Comparison of ENCODE assay signal across 22 mouse cellular contexts in the genomic region with DNA sequence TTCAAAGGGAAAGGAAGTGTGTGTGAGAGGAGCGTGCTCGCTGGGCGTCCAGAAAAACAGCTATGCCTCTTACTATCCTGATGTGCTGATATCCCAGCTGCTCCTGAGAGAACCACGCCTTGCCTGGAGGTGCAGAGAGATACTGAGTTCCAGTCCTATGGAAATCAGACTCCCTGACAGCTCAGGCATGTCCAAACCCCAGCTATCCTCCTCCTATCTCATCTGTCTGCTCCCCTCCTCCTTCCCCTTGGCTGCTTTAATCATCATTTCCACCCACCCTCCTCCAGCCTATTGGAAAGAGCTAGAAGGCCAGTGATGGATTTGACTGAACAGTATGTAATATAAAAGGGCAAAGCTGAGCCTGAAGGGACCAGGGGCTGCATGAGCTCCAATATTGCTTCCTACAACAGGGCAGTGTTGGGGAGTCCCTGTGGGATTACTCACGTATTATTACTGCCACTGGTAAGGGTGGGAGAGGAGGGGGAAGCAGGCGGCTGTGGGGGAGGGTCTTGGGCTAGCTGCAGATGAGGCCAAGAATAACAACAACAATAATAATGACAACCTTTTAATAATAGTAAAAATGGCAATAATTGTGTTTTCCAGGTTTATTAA. TPM values are rescaled to one million over a fixed set of nuclear protein-coding genes. Genes with fewer than 3 reads are reported as not detected.
DNase-seq lines count a peak whose midpoint lies in the region; ATAC-seq and TF ChIP-seq lines count a peak whose summit lies in the region.
"Had no signal": no experiment of that assay in that cellular context is flagged by ENCODE, and none has a peak within 500 bp of the region (broad histone marks: within the 10 kb centered on the region; RNA-seq: fewer than 3 reads in every experiment).

No protein-coding gene starts in this region.

- H3K4me1 ChIP-seq in kidney, embryonic 15.5 days = peaks cover 5% of the 10 kb centered on the region; the same call in 1 of the 2 replicates
- H3K4me1 ChIP-seq in hindbrain, embryonic 12.5 days = peaks cover 13% of the 10 kb centered on the region
- peaks cover 8% of the 10 kb centered on the region; the same call in 1 of the 2 replicates for H3K4me1 ChIP-seq in midbrain, embryonic 15.5 days
- H3K4me1 ChIP-seq: forebrain, embryonic 13.5 days; heart, embryonic 13.5 days had no signal

- H3K27ac ChIP-seq in kidney, embryonic 15.5 days = no peak overlapping the region
- peak overlapping the region; percentile 46 for H3K27ac ChIP-seq in hindbrain, embryonic 12.5 days
- H3K27ac ChIP-seq in midbrain, embryonic 15.5 days = no peak overlapping the region
- no peak overlapping the region for H3K27ac ChIP-seq in layer of hippocampus, adult 2 months
- H3K27ac ChIP-seq: forebrain, embryonic 13.5 days; heart, embryonic 13.5 days; macrophage; stomach, postnatal 0 days had no signal

- no peak for DNase-seq in kidney, adult 11 months
- DNase-seq in brain, embryonic 14.5 days (ENCODE audit: low read depth) = peak; percentile 47
- DNase-seq in layer of hippocampus, adult 2 months (ENCODE audit: low spot score in 2 of 2) = no peak
- no peak for DNase-seq in urinary bladder, postnatal 10 days (ENCODE audit: low spot score)
- no peak for DNase-seq in spleen, adult 18-20 months
- DNase-seq: adrenal gland, postnatal 25 days; cerebellum, adult 9-11 months; gastrocnemius, postnatal 25 days; heart, postnatal 36 days; left cerebral cortex, postnatal 4 days; lung, adult 2 months had no signal

- H3K27me3 ChIP-seq in kidney, embryonic 15.5 days = peaks cover 5% of the 10 kb centered on the region; the same call in 1 of the 2 replicates
- no peaks in the 10 kb centered on the region; the same call in 1 of the 2 replicates for H3K27me3 ChIP-seq in hindbrain, embryonic 12.5 days
- no peaks in the 10 kb centered on the region for H3K27me3 ChIP-seq in midbrain, embryonic 15.5 days (replicated peaks)

- H3K9me3 ChIP-seq in kidney, embryonic 15.5 days (replicated peaks) = no peaks in the 10 kb centered on the region
- no peaks in the 10 kb centered on the region for H3K9me3 ChIP-seq in hindbrain, embryonic 12.5 days (replicated peaks)
- H3K9me3 ChIP-seq in midbrain, embryonic 15.5 days = no peaks in the 10 kb centered on the region
- H3K9me3 ChIP-seq: forebrain, embryonic 13.5 days; heart, embryonic 13.5 days had no signal

- WGBS in kidney, embryonic 15.5 days = 37% methylated on average over 6 of the region's 6 CpGs
- WGBS in hindbrain, embryonic 12.5 days = 30% methylated on average over 6 of the region's 6 CpGs
- WGBS in midbrain, embryonic 15.5 days = 26% methylated on average over 6 of the region's 6 CpGs

- no peak overlapping the region for H3K9ac ChIP-seq in kidney, embryonic 15.5 days
- no peak overlapping the region for H3K9ac ChIP-seq in hindbrain, embryonic 12.5 days
- no peak overlapping the region for H3K9ac ChIP-seq in midbrain, embryonic 15.5 days
- H3K9ac ChIP-seq: forebrain, embryonic 13.5 days; heart, embryonic 13.5 days had no signal

- no peaks in the 10 kb centered on the region for H3K36me3 ChIP-seq in kidney, embryonic 15.5 days
- no peaks in the 10 kb centered on the region for H3K36me3 ChIP-seq in hindbrain, embryonic 12.5 days
- H3K36me3 ChIP-seq in midbrain, embryonic 15.5 days (replicated peaks) = no peaks in the 10 kb centered on the region
- H3K36me3 ChIP-seq: heart, embryonic 13.5 days had no signal

- no peak overlapping the region for H3K4me2 ChIP-seq in kidney, embryonic 15.5 days
- H3K4me2 ChIP-seq in hindbrain, embryonic 12.5 days (replicated peaks) = no peak overlapping the region
- H3K4me2 ChIP-seq in midbrain, embryonic 15.5 days = no peak overlapping the region
- H3K4me2 ChIP-seq: forebrain, embryonic 13.5 days; heart, embryonic 13.5 days; liver, embryonic 11.5 days had no signal

- H3K4me3 ChIP-seq in kidney, embryonic 15.5 days (replicated peaks) = no peak overlapping the region
- no peak overlapping the region for H3K4me3 ChIP-seq in hindbrain, embryonic 12.5 days
- H3K4me3 ChIP-seq in midbrain, embryonic 15.5 days = no peak overlapping the region
- H3K4me3 ChIP-seq in layer of hippocampus, adult 2 months = no peak overlapping the region
- H3K4me3 ChIP-seq: forebrain, embryonic 13.5 days; heart, embryonic 13.5 days had no signal

- ATAC-seq in kidney, embryonic 15.5 days (replicated peaks; ENCODE audit: low FRiP score) = 0 out of 2 replicates have a peak, but pooled peaks have one; percentile 46
- ATAC-seq in hindbrain, embryonic 12.5 days (ENCODE audit: low FRiP score) = peak; percentile 88
- peak; percentile 72 for ATAC-seq in midbrain, embryonic 15.5 days (replicated peaks)
- ATAC-seq: activated CD4-positive, CD25-positive, alpha-beta regulatory T cell, adult 4 months; forebrain, embryonic 13.5 days; intestine, postnatal 0 days had no signal

- no peak for TF ChIP-seq POLR2A in brain, embryonic 14.5 days (IDR thresholded peaks at IDR 0.05; ENCODE audit: borderline replicate concordance, extremely low read depth, insufficient read depth, insufficient read length, poor library complexity, severe bottlenecking)

- TF ChIP-seq CTCF in brain, embryonic 14.5 days (IDR thresholded peaks at IDR 0.05; ENCODE audit: borderline replicate concordance, extremely low read depth, insufficient read depth, insufficient read length) = no peak
- no peak for TF ChIP-seq CTCF in layer of hippocampus, adult 2 months (conservative IDR thresholded peaks at IDR 0.05)

RNA-seq across cellular contexts. Expression of gene Lmx1a, which starts 26.8 kb away (rescaled TPM):
- 0.09 and 0.17 TPM in 2 replicates for polyA plus RNA-seq in kidney, embryonic 15.5 days (2015; fragmentation: Nextera tagmentation; extraction: Ambion mirVana)
- 4.5 and 8.4 TPM in 2 replicates for polyA plus RNA-seq in brain, embryonic 14.5 days (2012; rRNA removed)
- polyA plus RNA-seq in hindbrain, embryonic 12.5 days (2016; fragmentation: Nextera tagmentation; extraction: Ambion mirVana) = 10.3 and 16.3 TPM in 2 replicates
- 8.8 and 11.9 TPM in 2 replicates for polyA plus RNA-seq in midbrain, embryonic 15.5 days (2015; fragmentation: Nextera tagmentation; extraction: Ambion mirVana)
- total RNA-seq in layer of hippocampus, adult 2 months (2021) = under 1 TPM; 0.10 to 0.33 TPM
- total RNA-seq: adrenal gland, postnatal 25 days; heart, postnatal 36 days; monocyte, adult 5-6 weeks had no signal
- polyA plus RNA-seq: activated CD4-positive, CD25-positive, alpha-beta regulatory T cell, adult 4 months; lung, adult 2 months; macrophage; stomach, postnatal 0 days had no signal
